In the genomic region with DNA sequence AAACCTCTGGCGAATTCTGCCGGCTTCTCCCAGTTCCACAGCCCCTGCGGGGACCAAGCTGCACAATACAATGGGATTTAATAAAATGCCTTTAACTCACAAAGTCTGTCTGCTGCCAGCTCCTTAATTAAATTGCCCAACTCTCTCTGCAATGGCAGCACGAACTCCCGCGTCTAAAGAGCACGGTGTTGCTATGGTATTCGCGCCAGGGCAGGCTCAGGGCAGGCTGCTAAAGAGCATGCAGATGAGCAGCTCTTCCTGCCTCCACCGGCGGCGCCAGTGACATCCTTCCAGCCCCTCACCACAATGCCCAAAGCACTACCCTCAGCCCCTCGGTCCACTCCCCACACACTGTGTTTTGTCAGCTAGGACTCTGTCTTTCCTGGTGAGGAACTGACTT, we compare ENCODE assay signal across 10 mouse cellular contexts. TPM values are rescaled to one million over a fixed set of nuclear protein-coding genes. Genes with fewer than 3 reads are reported as not detected.
DNase-seq lines count a peak whose midpoint lies in the region; ATAC-seq and TF ChIP-seq lines count a peak whose summit lies in the region.
"Had no signal": no experiment of that assay in that cellular context is flagged by ENCODE, and none has a peak within 500 bp of the region (broad histone marks: within the 10 kb centered on the region; RNA-seq: fewer than 3 reads in every experiment).

No protein-coding gene starts in this region.

- H3K4me2 ChIP-seq in forebrain, postnatal 0 days (ENCODE audit: low read depth): 0 out of 2 replicates have a peak overlapping the region, but pooled peaks have one; percentile 2
- H3K4me2 ChIP-seq in midbrain, postnatal 0 days (ENCODE audit: low read depth, low read length, poor library complexity, severe bottlenecking): no peak overlapping the region
- H3K4me2 ChIP-seq: lung, embryonic 15.5 days had no signal

- no peak for TF ChIP-seq CTCF in kidney, adult 2 months (conservative IDR thresholded peaks at IDR 0.05; ENCODE audit: insufficient read depth, insufficient read length, low read depth, low read length)
- peak; percentile 36 for TF ChIP-seq CTCF in forebrain, postnatal 0 days (IDR thresholded peaks at IDR 0.05; ENCODE audit: low read depth)
- TF ChIP-seq CTCF in midbrain, postnatal 0 days (IDR thresholded peaks at IDR 0.05): peak; percentile 41

- no peak for TF ChIP-seq POLR2A in kidney, adult 2 months (IDR thresholded peaks at IDR 0.05; ENCODE audit: low read depth, low read length)

- intact Hi-C loops in gastrocnemius, postnatal 36 days (cut with DNase I): no loop called here

- DNase-seq in kidney, postnatal 10 days: peak; percentile 15
- no peak for DNase-seq in kidney, adult 2 months
- peak; percentile 36 for DNase-seq in brain, embryonic 18.5 days (ENCODE audit: low read depth, low spot score)
- peak; percentile 57 for DNase-seq in forebrain, postnatal 0 days
- DNase-seq in midbrain, postnatal 0 days (ENCODE audit: low spot score): peak; percentile 79
- DNase-seq in layer of hippocampus, adult 9-10 months (ENCODE audit: low spot score): no peak
- DNase-seq in gastrocnemius, postnatal 36 days: no peak
- DNase-seq in urinary bladder, postnatal 10 days (ENCODE audit: low spot score): no peak

- no peaks in the 10 kb centered on the region for H3K9me3 ChIP-seq in forebrain, postnatal 0 days (ENCODE audit: low read length)
- no peaks in the 10 kb centered on the region for H3K9me3 ChIP-seq in midbrain, postnatal 0 days (ENCODE audit: low read length)
- H3K9me3 ChIP-seq: lung, embryonic 15.5 days had no signal

- 9% methylated on average over 13 of the region's 13 CpGs for WGBS in kidney, adult 2 months
- WGBS in forebrain, postnatal 0 days: 3% methylated on average over 13 of the region's 13 CpGs
- 5% methylated on average over 13 of the region's 13 CpGs for WGBS in midbrain, postnatal 0 days

- H3K9ac ChIP-seq in forebrain, postnatal 0 days: 0 out of 2 replicates have a peak overlapping the region, but pooled peaks have one; percentile 28
- H3K9ac ChIP-seq in midbrain, postnatal 0 days (replicated peaks; ENCODE audit: low read length, poor library complexity, severe bottlenecking): 0 out of 2 replicates have a peak overlapping the region, but pooled peaks have one; percentile 14
- H3K9ac ChIP-seq: lung, embryonic 15.5 days had no signal

- no peaks in the 10 kb centered on the region for H3K27me3 ChIP-seq in kidney, adult 2 months (replicated peaks; ENCODE audit: control insufficient read depth, insufficient read depth, low read length)
- H3K27me3 ChIP-seq in forebrain, postnatal 0 days (ENCODE audit: insufficient read depth, low read length): no peaks in the 10 kb centered on the region
- no peaks in the 10 kb centered on the region for H3K27me3 ChIP-seq in midbrain, postnatal 0 days (ENCODE audit: insufficient read depth, low read length)
- H3K27me3 ChIP-seq: lung, embryonic 15.5 days had no signal

- peak; percentile 80 for ATAC-seq in forebrain, postnatal 0 days
- ATAC-seq in midbrain, postnatal 0 days (ENCODE audit: low FRiP score): peak; percentile 67

- H3K36me3 ChIP-seq in kidney, adult 2 months (ENCODE audit: control insufficient read depth, insufficient read depth, low read length): no peaks in the 10 kb centered on the region
- H3K36me3 ChIP-seq in forebrain, postnatal 0 days (ENCODE audit: insufficient read depth): 0 out of 2 replicates have a peak, but pooled peaks cover 2% of the 10 kb centered on the region
- 0 out of 2 replicates have a peak, but pooled peaks cover 2% of the 10 kb centered on the region for H3K36me3 ChIP-seq in midbrain, postnatal 0 days (ENCODE audit: insufficient read depth, low read length)
- H3K36me3 ChIP-seq: lung, embryonic 15.5 days had no signal

- no peaks in the 10 kb centered on the region for H3K4me1 ChIP-seq in kidney, adult 2 months (ENCODE audit: control insufficient read depth, insufficient read depth, low read length)
- peaks cover 16% of the 10 kb centered on the region for H3K4me1 ChIP-seq in forebrain, postnatal 0 days (ENCODE audit: insufficient read depth)
- peaks cover 29% of the 10 kb centered on the region for H3K4me1 ChIP-seq in midbrain, postnatal 0 days (ENCODE audit: insufficient read depth, low read length)

- no peak overlapping the region for H3K27ac ChIP-seq in kidney, adult 2 months (ENCODE audit: insufficient read depth, low read depth, low read length)
- H3K27ac ChIP-seq in forebrain, postnatal 0 days (ENCODE audit: low read depth, low read length): peak overlapping the region; percentile 24; the same call in 1 of the 2 replicates
- H3K27ac ChIP-seq in midbrain, postnatal 0 days (ENCODE audit: low read depth, low read length): peak overlapping the region; percentile 78
- H3K27ac ChIP-seq: lung, embryonic 15.5 days had no signal

- no peak overlapping the region for H3K4me3 ChIP-seq in kidney, adult 2 months (ENCODE audit: insufficient read depth, low read depth, low read length)
- no peak overlapping the region for H3K4me3 ChIP-seq in forebrain, postnatal 0 days (ENCODE audit: low read depth, low read length)
- H3K4me3 ChIP-seq in midbrain, postnatal 0 days (ENCODE audit: low read depth, low read length): no peak overlapping the region
- H3K4me3 ChIP-seq: lung, embryonic 15.5 days had no signal

RNA-seq across cellular contexts. Expression of gene Lrrn2, which starts 41.0 kb away (rescaled TPM):
- 0.36 and 0.57 TPM in 2 replicates for polyA plus RNA-seq in kidney, adult 2 months (2012; rRNA removed)
- total RNA-seq in forebrain, postnatal 0 days (2014; rRNA removed): 31.6 and 44.6 TPM in 2 replicates
- polyA plus RNA-seq in forebrain, postnatal 0 days (2015; fragmentation: Nextera tagmentation; extraction: Ambion mirVana): 76.8 and 90.9 TPM in 2 replicates
- 44.6 and 48.9 TPM in 2 replicates for total RNA-seq in midbrain, postnatal 0 days (2014; rRNA removed)
- 74.4 and 76.6 TPM in 2 replicates for polyA plus RNA-seq in midbrain, postnatal 0 days (2015; fragmentation: Nextera tagmentation; extraction: Ambion mirVana)
- total RNA-seq in gastrocnemius, postnatal 36 days (2021): under 1 TPM; 0.43 to 0.62 TPM
- total RNA-seq: hematopoietic stem cell, adult 5-6 weeks had no signal

Comparison
In these comparisons a context has a peak if more than half of its experiments do, and no peak if none do; other contexts are left out.
1. DNase-seq: peak in kidney, postnatal 10 days (single experiment), brain, embryonic 18.5 days (single experiment), forebrain, postnatal 0 days (single experiment) and midbrain, postnatal 0 days (single experiment); none in kidney, adult 2 months (single experiment), layer of hippocampus, adult 9-10 months (single experiment), gastrocnemius, postnatal 36 days (0 of 2) and urinary bladder, postnatal 10 days (single experiment).
2. RNA of gene Lrrn2, which starts 41.0 kb away (total RNA-seq): 44.6 to 48.9 TPM in midbrain, postnatal 0 days and 31.6 to 44.6 TPM in forebrain, postnatal 0 days; 0.43 to 0.62 TPM in gastrocnemius, postnatal 36 days; every median in the first group is over 10 times any median in the second.